Comparison of ENCODE assay signal across 8 mouse cellular contexts in the genomic region with DNA sequence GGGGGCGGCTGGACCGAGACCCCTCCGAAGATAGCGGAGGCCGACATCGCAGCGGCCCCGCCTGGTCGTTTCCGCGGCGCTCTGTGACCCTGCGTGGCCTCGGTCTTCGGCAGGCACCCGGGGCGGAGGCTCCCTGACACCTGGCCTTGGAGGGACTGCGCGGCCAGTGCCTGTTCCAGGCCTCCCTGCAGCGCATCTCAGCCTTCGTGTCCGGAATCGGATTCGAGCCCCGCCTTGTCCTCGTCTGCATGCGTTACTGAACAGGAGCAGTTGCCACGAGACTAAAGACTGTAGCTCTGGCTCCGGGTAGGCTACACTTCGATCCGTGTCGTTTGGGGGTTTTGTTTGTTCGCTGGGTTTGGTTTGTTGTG. TPM values are rescaled to one million over a fixed set of nuclear protein-coding genes. Genes with fewer than 3 reads are reported as not detected.
A peak's percentile ranks its signal among the peaks of the same experiment; 100 is the strongest.
DNase-seq lines count a peak whose midpoint lies in the region; ATAC-seq and TF ChIP-seq lines count a peak whose summit lies in the region.

No protein-coding gene starts in this region.

- no peaks in the 10 kb centered on the region for H3K9me3 ChIP-seq in limb, embryonic 14.5 days (ENCODE audit: control insufficient read depth, low read length)
- H3K9me3 ChIP-seq in neural tube, embryonic 15.5 days (replicated peaks) = no peaks in the 10 kb centered on the region

- H3K4me3 ChIP-seq in cerebellum, adult 2 months (replicated peaks; ENCODE audit: insufficient read depth, low read depth, low read length) = peak overlapping the region; percentile 69
- H3K4me3 ChIP-seq in limb, embryonic 14.5 days (replicated peaks; ENCODE audit: low read length) = peak overlapping the region; percentile 97
- peak overlapping the region; percentile 88 for H3K4me3 ChIP-seq in neural tube, embryonic 15.5 days (replicated peaks)

- no peak for TF ChIP-seq POLR2A in cerebellum, adult 2 months (IDR thresholded peaks at IDR 0.05; ENCODE audit: borderline replicate concordance, insufficient read depth, low read length)
- no peak for TF ChIP-seq POLR2A in limb, embryonic 14.5 days (IDR thresholded peaks at IDR 0.05; ENCODE audit: borderline replicate concordance, extremely low read depth, insufficient read depth, insufficient read length)

- H3K27ac ChIP-seq in cerebellum, adult 2 months (ENCODE audit: insufficient read depth, low read length) = 0 out of 2 replicates have a peak overlapping the region, but pooled peaks have one; percentile 12
- H3K27ac ChIP-seq in limb, embryonic 14.5 days (replicated peaks; ENCODE audit: low read depth, low read length) = peak overlapping the region; percentile 55
- peak overlapping the region; percentile 76 for H3K27ac ChIP-seq in neural tube, embryonic 15.5 days (replicated peaks)

- H3K4me1 ChIP-seq in cerebellum, adult 2 months (ENCODE audit: control insufficient read depth, insufficient read depth, low read length) = peaks cover 3% of the 10 kb centered on the region
- H3K4me1 ChIP-seq in limb, embryonic 14.5 days (ENCODE audit: control insufficient read depth, insufficient read depth, low read length) = peaks cover 8% of the 10 kb centered on the region
- H3K4me1 ChIP-seq in neural tube, embryonic 15.5 days = peaks cover 46% of the 10 kb centered on the region

- no peaks in the 10 kb centered on the region for H3K27me3 ChIP-seq in cerebellum, adult 2 months (ENCODE audit: control insufficient read depth, insufficient read depth, low read length)
- no peaks in the 10 kb centered on the region for H3K27me3 ChIP-seq in limb, embryonic 14.5 days (ENCODE audit: control insufficient read depth, insufficient read depth, low read length)
- no peaks in the 10 kb centered on the region for H3K27me3 ChIP-seq in neural tube, embryonic 15.5 days (replicated peaks)

- TF ChIP-seq CTCF in cerebellum, adult 2 months (IDR thresholded peaks at IDR 0.05; ENCODE audit: borderline replicate concordance, insufficient read depth, low read depth, low read length) = no peak

- WGBS in cerebellum, adult 2 months = under 1% methylated on average over 33 of the region's 33 CpGs
- WGBS in limb, embryonic 14.5 days = 1% methylated on average over 32 of the region's 33 CpGs
- WGBS in neural tube, embryonic 15.5 days = under 1% methylated on average over 33 of the region's 33 CpGs

- peak overlapping the region; percentile 90 for H3K4me2 ChIP-seq in limb, embryonic 14.5 days (replicated peaks; ENCODE audit: low read depth, low read length, severe bottlenecking)
- peak overlapping the region; percentile 93 for H3K4me2 ChIP-seq in neural tube, embryonic 15.5 days

- intact Hi-C loops in left cerebral cortex, postnatal 10 days (cut with DNase I) = no loop called here

- peak; percentile 50; the same call in 1 of the 2 replicates for ATAC-seq in erythroid progenitor cell, adult 5-6 weeks (replicated peaks; ENCODE audit: low FRiP score, poor library complexity, severe bottlenecking)
- ATAC-seq in limb, embryonic 14.5 days (ENCODE audit: low FRiP score, low read depth) = peak; percentile 60
- ATAC-seq in neural tube, embryonic 15.5 days (ENCODE audit: low FRiP score) = peak; percentile 60; the same call in 1 of the 2 replicates

- peak overlapping the region; percentile 84 for H3K9ac ChIP-seq in limb, embryonic 14.5 days (ENCODE audit: low read depth, low read length, severe bottlenecking)
- H3K9ac ChIP-seq in neural tube, embryonic 15.5 days (replicated peaks) = peak overlapping the region; percentile 84

- H3K36me3 ChIP-seq in limb, embryonic 14.5 days (ENCODE audit: control insufficient read depth, insufficient read depth, low read length) = peaks cover 27% of the 10 kb centered on the region
- H3K36me3 ChIP-seq in neural tube, embryonic 15.5 days = peaks cover 31% of the 10 kb centered on the region

- DNase-seq in cerebellum, adult 2 months = no peak
- no peak for DNase-seq in cerebellum, adult 8-10 months
- DNase-seq in 3T3-L1 (ENCODE audit: low read depth, low spot score) = peak; percentile 42
- DNase-seq in limb, embryonic 14.5 days (ENCODE audit: low spot score) = no peak
- no peak for DNase-seq in retina, postnatal 1 day
- no peak for DNase-seq in left cerebral cortex, postnatal 10 days (ENCODE audit: extremely low spot score in 1 of 2, low spot score in 2 of 2)

RNA-seq across cellular contexts. Expression of a gene that starts 0.3 kb away (rescaled TPM):
- polyA plus RNA-seq in cerebellum, adult 2 months (2012; rRNA removed) = 23.6 and 23.9 TPM in 2 replicates
- 5.0 and 7.9 TPM in 2 replicates for total RNA-seq in erythroid progenitor cell, adult 5-6 weeks (2015; ENCODE audit: low replicate concordance)
- 11.6 and 13.8 TPM in 2 replicates for total RNA-seq in erythroid progenitor cell, adult 5-6 weeks (2017; ENCODE audit: low replicate concordance)
- 13.3 and 14.0 TPM in 2 replicates for polyA plus RNA-seq in limb, embryonic 14.5 days (2012; rRNA removed)
- polyA plus RNA-seq in limb, embryonic 14.5 days (2014; fragmentation: Nextera tagmentation; extraction: Ambion mirVana) = 13.9 and 18.0 TPM in 2 replicates
- 15.6 and 17.5 TPM in 2 replicates for polyA plus RNA-seq in neural tube, embryonic 15.5 days (2015; fragmentation: Nextera tagmentation; extraction: Ambion mirVana)
- total RNA-seq in left cerebral cortex, postnatal 10 days (2021) = 10 to 100 TPM; 23.8 to 24.0 TPM

RNA-seq across cellular contexts. Expression of a gene that starts 0.4 kb away (rescaled TPM):
- polyA plus RNA-seq in cerebellum, adult 2 months (2012; rRNA removed) = 21.6 and 27.3 TPM in 2 replicates
- total RNA-seq in erythroid progenitor cell, adult 5-6 weeks (2015; ENCODE audit: low replicate concordance) = 5.0 and 10.8 TPM in 2 replicates
- 3.3 and 7.1 TPM in 2 replicates for total RNA-seq in erythroid progenitor cell, adult 5-6 weeks (2017; ENCODE audit: low replicate concordance)
- polyA plus RNA-seq in limb, embryonic 14.5 days (2012; rRNA removed) = 28.8 and 39.6 TPM in 2 replicates
- 10.5 and 12.0 TPM in 2 replicates for polyA plus RNA-seq in limb, embryonic 14.5 days (2014; fragmentation: Nextera tagmentation; extraction: Ambion mirVana)
- polyA plus RNA-seq in neural tube, embryonic 15.5 days (2015; fragmentation: Nextera tagmentation; extraction: Ambion mirVana) = 11.3 and 12.6 TPM in 2 replicates
- total RNA-seq in left cerebral cortex, postnatal 10 days (2021) = 10 to 100 TPM; 12.1 to 13.8 TPM

RNA-seq across cellular contexts. Expression of a gene that starts 18.2 kb away (rescaled TPM):
- 41.0 and 43.3 TPM in 2 replicates for polyA plus RNA-seq in cerebellum, adult 2 months (2012; rRNA removed)
- 26.0 and 66.7 TPM in 2 replicates for total RNA-seq in erythroid progenitor cell, adult 5-6 weeks (2015; ENCODE audit: low replicate concordance)
- 17.5 and 39.3 TPM in 2 replicates for total RNA-seq in erythroid progenitor cell, adult 5-6 weeks (2017; ENCODE audit: low replicate concordance)
- 43.5 and 44.4 TPM in 2 replicates for polyA plus RNA-seq in limb, embryonic 14.5 days (2012; rRNA removed)
- polyA plus RNA-seq in limb, embryonic 14.5 days (2014; fragmentation: Nextera tagmentation; extraction: Ambion mirVana) = 70.8 and 71.6 TPM in 2 replicates
- polyA plus RNA-seq in neural tube, embryonic 15.5 days (2015; fragmentation: Nextera tagmentation; extraction: Ambion mirVana) = 52.8 and 56.6 TPM in 2 replicates
- total RNA-seq in left cerebral cortex, postnatal 10 days (2021) = 10 to 100 TPM; 15.9 to 18.5 TPM

RNA-seq across cellular contexts. Expression of a gene that starts 36.3 kb away (rescaled TPM):
- polyA plus RNA-seq in cerebellum, adult 2 months (2012; rRNA removed) = 44.8 and 45.0 TPM in 2 replicates
- total RNA-seq in erythroid progenitor cell, adult 5-6 weeks (2015; ENCODE audit: low replicate concordance) = 11.5 and 13.8 TPM in 2 replicates
- 53.3 and 61.0 TPM in 2 replicates for total RNA-seq in erythroid progenitor cell, adult 5-6 weeks (2017; ENCODE audit: low replicate concordance)
- 49.2 and 59.0 TPM in 2 replicates for polyA plus RNA-seq in limb, embryonic 14.5 days (2012; rRNA removed)
- 11.8 and 12.3 TPM in 2 replicates for polyA plus RNA-seq in limb, embryonic 14.5 days (2014; fragmentation: Nextera tagmentation; extraction: Ambion mirVana)
- polyA plus RNA-seq in neural tube, embryonic 15.5 days (2015; fragmentation: Nextera tagmentation; extraction: Ambion mirVana) = 19.2 and 20.5 TPM in 2 replicates
- 10 to 100 TPM; 54.8 to 58.4 TPM for total RNA-seq in left cerebral cortex, postnatal 10 days (2021)

RNA-seq across cellular contexts. Expression of a gene that starts 50.8 kb away (rescaled TPM):
- 35.5 and 39.6 TPM in 2 replicates for polyA plus RNA-seq in cerebellum, adult 2 months (2012; rRNA removed)
- total RNA-seq in erythroid progenitor cell, adult 5-6 weeks (2015; ENCODE audit: low replicate concordance) = 62.0 and 72.9 TPM in 2 replicates
- total RNA-seq in erythroid progenitor cell, adult 5-6 weeks (2017; ENCODE audit: low replicate concordance) = 26.7 and 39.6 TPM in 2 replicates
- 22.4 and 23.9 TPM in 2 replicates for polyA plus RNA-seq in limb, embryonic 14.5 days (2012; rRNA removed)
- 20.6 and 20.7 TPM in 2 replicates for polyA plus RNA-seq in limb, embryonic 14.5 days (2014; fragmentation: Nextera tagmentation; extraction: Ambion mirVana)
- 18.3 and 21.1 TPM in 2 replicates for polyA plus RNA-seq in neural tube, embryonic 15.5 days (2015; fragmentation: Nextera tagmentation; extraction: Ambion mirVana)
- total RNA-seq in left cerebral cortex, postnatal 10 days (2021) = 1 to 10 TPM; 2.4 to 2.8 TPM

Comparison
In these comparisons a context has a peak if more than half of its experiments do, and no peak if none do; other contexts are left out.
1. H3K27ac ChIP-seq: peak in every context shown above with its lines; median percentile 76 in neural tube, embryonic 15.5 days; 55 in limb, embryonic 14.5 days; 12 in cerebellum, adult 2 months.